Mouse (Mus musculus) lung, postnatal 0 days (tissue): ENCODE measurements around the gene Gm9913.

ENCODE experiments used
- CTCF ChIP-seq: IDR thresholded peaks from 2 replicates; pipeline ENCODE4 v1.5.1; 2016; ENCODE audit warnings: antibody characterized with exemption, mild to moderate bottlenecking
- EP300 ChIP-seq: IDR thresholded peaks from 2 replicates; pipeline ENCODE4 v1.6.1; 2016; ENCODE audit warnings: antibody characterized with exemption, mild to moderate bottlenecking, control low read depth

DNA sequence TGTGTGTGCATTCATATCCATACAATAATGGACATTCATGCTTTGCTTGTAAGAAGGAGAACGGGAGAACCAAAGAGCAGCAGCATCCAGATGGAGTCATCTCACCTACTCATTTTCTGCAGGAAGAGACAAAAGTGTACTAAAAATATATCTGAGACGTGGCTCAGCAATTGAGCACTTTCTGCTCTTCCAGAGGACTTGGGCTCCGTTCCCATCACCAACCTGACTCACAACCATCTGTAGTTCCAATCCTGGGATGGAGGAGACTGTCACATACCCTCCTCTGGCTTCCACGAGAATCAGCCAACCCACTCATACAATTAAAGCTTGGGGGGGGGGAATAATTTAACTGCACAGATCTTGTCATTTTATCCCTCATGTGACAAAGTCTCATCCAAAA is 23.8 kb upstream of the Gm9913 start:
- no peak for TF ChIP-seq EP300
- no peak for TF ChIP-seq CTCF
